Mouse (Mus musculus) testis, postnatal 14 days (tissue): ENCODE data around the gene Vmn1r80.
"Not testable (repeated sequence)": the region's sequence is repeated elsewhere in the genome, so short reads cannot be mapped to it uniquely, and the experiment has no call there.

Experiments used
- DNase-seq: peaks from one replicate; pipeline ENCODE4 v3.0.0; 2021; ENCODE audit warnings: low spot score

Vmn1r80 gene

GRCm38 (mm10) chr7:12188986-12189385 is at the start of gene Vmn1r80:
Gene Vmn1r80, plus strand, starts transcription at chr7:12189286.
- no peak for DNase-seq

- DNase-seq, result no peak
Measured at GRCm38 (mm10) chr7:12149957-12150356, 39.1 kb upstream of the Vmn1r80 start, which contains the start of gene Vmn1r78. Gene Vmn1r78, plus strand, starts transcription at chr7:12150257.

- not testable (repeated sequence) for DNase-seq
Measured at GRCm38 (mm10) chr7:12156463-12156862, 32.6 kb upstream of the Vmn1r80 start.

DNA sequence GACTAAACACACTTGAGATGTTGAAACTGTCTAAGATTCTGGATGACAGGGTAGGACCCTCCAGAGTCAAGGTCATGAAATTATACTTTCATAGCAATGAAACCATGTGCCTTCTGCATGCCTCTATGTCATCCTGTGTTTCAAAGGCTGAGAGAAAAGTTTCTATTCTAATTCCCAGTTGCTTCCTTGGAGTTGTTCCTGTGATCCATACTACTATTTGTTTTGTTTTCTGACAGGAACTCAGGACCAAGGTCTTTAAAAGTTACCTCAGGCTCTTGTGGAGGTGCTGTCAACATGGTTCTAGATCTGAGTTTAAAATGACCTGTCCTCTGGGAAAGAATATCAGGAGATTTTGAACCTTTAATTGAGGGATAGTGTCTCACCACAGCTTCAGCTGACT is 18.1 kb upstream of the Vmn1r80 start, which contains the start of gene Vmn1r79:
Vmn1r79 (plus strand) TSS at position 301 of the 400 bp plus-strand sequence.
- not testable (repeated sequence) for DNase-seq

DNA sequence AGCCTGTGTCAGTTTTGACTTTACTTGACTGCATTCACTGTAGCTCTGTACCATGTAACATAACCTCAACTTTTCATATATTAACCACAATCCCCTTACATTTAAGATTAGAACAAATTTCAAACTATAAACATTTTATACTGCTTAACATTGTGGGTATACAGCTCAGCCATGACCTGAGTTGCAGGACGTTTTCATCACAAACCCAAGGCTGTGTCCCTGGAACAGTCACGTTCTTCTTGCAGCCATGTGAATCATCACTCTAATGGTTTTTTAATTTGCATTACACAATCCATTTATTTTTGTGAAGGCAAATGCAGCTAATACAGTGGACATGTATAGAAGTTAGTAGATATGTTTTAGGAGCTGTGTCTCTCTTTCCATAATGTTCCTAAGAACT is 16.2 kb upstream of the Vmn1r80 start:
- DNase-seq, result not testable (repeated sequence)

DNA sequence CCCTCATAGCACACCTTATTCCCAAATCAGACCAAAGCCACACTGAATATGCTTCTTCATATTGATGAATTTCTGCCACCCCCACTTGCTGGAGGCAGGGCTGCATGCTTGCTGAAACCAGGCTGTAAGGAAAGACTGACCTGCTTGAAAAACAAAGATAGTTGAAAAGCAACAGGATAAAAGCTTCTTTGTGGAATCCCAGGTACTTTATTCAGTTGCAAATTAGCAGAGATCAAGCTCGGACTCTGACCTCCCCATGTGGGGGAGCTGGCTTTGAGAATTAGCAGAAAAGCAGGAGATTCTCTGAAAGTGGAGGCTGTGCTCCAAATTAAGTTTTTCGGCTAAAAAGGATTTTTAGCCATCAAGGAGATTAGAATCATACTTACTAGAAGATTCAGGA is 15.1 kb downstream of the Vmn1r80 start:
- DNase-seq, result no peak
